Mouse (Mus musculus) spleen, adult 2 months (tissue): ENCODE results near the gene Serpinf1.

Source experiments
- CTCF ChIP-seq: fragments of 200-500 bp; IDR thresholded peaks from 2 replicates; pipeline ENCODE4 v1.5.1; 2011; ENCODE audit warnings: mild to moderate bottlenecking, inconsistent platforms; ENCODE audit not compliant: insufficient read depth, insufficient read length, insufficient replicate concordance; ENCODE audit errors: extremely low read depth
- POLR2A ChIP-seq: fragments of 200-500 bp; IDR thresholded peaks from 2 replicates; pipeline ENCODE4 v1.6.1; 2011; ENCODE audit warnings: low read depth, low read length, inconsistent platforms

- TF ChIP-seq CTCF = no peak
- no peak for TF ChIP-seq POLR2A
Observed at GRCm38 (mm10) chr11:75458628-75459041, 36.1 kb upstream of the Serpinf1 start.
